ENCODE assay signal across 7 mouse cellular contexts in the genomic region with DNA sequence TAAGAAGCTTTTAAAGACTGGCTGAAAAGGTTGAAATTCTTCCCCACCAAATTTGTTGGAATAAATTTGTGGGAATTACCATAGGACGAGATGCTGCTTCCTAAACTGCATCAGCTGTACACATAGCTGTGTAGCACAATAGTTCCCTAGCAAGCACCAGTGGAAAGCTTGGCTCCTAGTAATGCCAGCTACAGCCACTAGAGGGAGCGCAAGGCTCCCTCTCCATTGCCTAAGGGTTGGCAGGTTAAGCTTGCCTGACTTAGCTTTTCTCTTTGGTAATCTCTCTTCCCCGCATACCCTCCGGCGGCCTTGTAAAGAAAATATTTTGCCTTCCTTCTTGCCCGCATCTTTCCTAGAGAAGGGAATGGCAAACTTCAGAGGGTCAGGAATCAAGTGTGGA.
A peak's percentile ranks its signal among the peaks of the same experiment; 100 is the strongest.
DNase-seq lines count a peak whose midpoint lies in the region; ATAC-seq and TF ChIP-seq lines count a peak whose summit lies in the region.

No protein-coding gene starts in this region.

- no peaks in the 10 kb centered on the region for H3K9me3 ChIP-seq in midbrain, embryonic 10.5 days (replicated peaks)

- H3K36me3 ChIP-seq in midbrain, embryonic 10.5 days, result 0 out of 2 replicates have a peak, but pooled peaks cover 3% of the 10 kb centered on the region

- peaks cover 11% of the 10 kb centered on the region; the same call in 1 of the 2 replicates for H3K4me1 ChIP-seq in midbrain, embryonic 10.5 days

- peak; percentile 77 to 94 for DNase-seq in adrenal gland, adult (ENCODE audit: inconsistent age in 2 of 2, low spot score in 1 of 2)
- DNase-seq in cerebellum, postnatal 14 days, result peak; percentile 92 to 94
- DNase-seq in frontal cortex, postnatal 25 days (ENCODE audit: low spot score in 2 of 2), result peak; percentile 76 to 79
- DNase-seq in left cerebral cortex, adult 2 months (ENCODE audit: extremely low spot score in 1 of 2, low spot score in 2 of 2), result peak; percentile 77 to 90
- DNase-seq in midbrain, embryonic 10.5 days (ENCODE audit: low spot score), result peak; percentile 80
- peak; percentile 84 for DNase-seq in right cerebral cortex, postnatal 4 days

- 30% methylated on average over 6 of the region's 6 CpGs for WGBS in midbrain, embryonic 10.5 days

- no peaks in the 10 kb centered on the region for H3K27me3 ChIP-seq in midbrain, embryonic 10.5 days (ENCODE audit: low read depth, poor library complexity, severe bottlenecking)

- no peak overlapping the region for H3K27ac ChIP-seq in left cerebral cortex, adult 2 months
- H3K27ac ChIP-seq in midbrain, embryonic 10.5 days (replicated peaks), result no peak overlapping the region

- TF ChIP-seq CTCF in left cerebral cortex, adult 2 months (IDR thresholded peaks at IDR 0.05), result peak; percentile 100

- H3K4me3 ChIP-seq in left cerebral cortex, adult 2 months, result no peak overlapping the region
- no peak overlapping the region for H3K4me3 ChIP-seq in midbrain, embryonic 10.5 days

- ATAC-seq in inflammation-experienced regulatory T-cells, adult 6 months, result peak; percentile 76

- intact Hi-C loops in left cerebral cortex, adult 2 months (cut with DNase I), result loop anchor here (1.0 kb wide), 1 partner anchor 154 kb away; no protein-coding TSS in a partner anchor
